Mouse (Mus musculus) embryonic facial prominence, embryonic 13.5 days (tissue): ENCODE results near the gene Nrg4. TPM values are rescaled to one million over a fixed set of nuclear protein-coding genes. Genes with fewer than 3 reads are reported as not detected.
A peak's percentile ranks its signal among the peaks of the same experiment; 100 is the strongest.

Experiments
- ATAC-seq: fragments of 200-750 bp; cut with Nextera tagmentation; 2 replicates; pipeline ENCODE4 v1.8.0; 2017; ENCODE audit warnings: low read depth; ENCODE audit not compliant: insufficient number of reproducible peaks, insufficient read depth, low FRiP score, low TSS enrichment
- H3K27ac ChIP-seq: fragments of 300-500 bp; sonication (generic); 2 replicates; pipeline ENCODE4 v1.5.1; 2015; ENCODE audit warnings: moderate library complexity, mild to moderate bottlenecking, inconsistent platforms
- H3K27me3 ChIP-seq: fragments of 300-500 bp; sonication (generic); 2 replicates; pipeline ENCODE4 v1.6.1; 2015; ENCODE audit warnings: mild to moderate bottlenecking, inconsistent platforms
- H3K36me3 ChIP-seq: fragments of 300-500 bp; sonication (generic); 2 replicates; pipeline ENCODE4 v1.6.1; 2015; ENCODE audit warnings: mild to moderate bottlenecking, inconsistent platforms
- H3K4me1 ChIP-seq: fragments of 300-500 bp; sonication (generic); 2 replicates; pipeline ENCODE4 v1.6.1; 2015; ENCODE audit warnings: inconsistent platforms
- H3K4me2 ChIP-seq: fragments of 300-500 bp; sonication (generic); 2 replicates; pipeline ENCODE4 v1.6.1; 2015; ENCODE audit warnings: moderate library complexity, mild to moderate bottlenecking, inconsistent platforms
- H3K4me3 ChIP-seq: fragments of 300-500 bp; sonication (generic); 2 replicates; pipeline ENCODE4 v1.5.1; 2015; ENCODE audit warnings: mild to moderate bottlenecking, inconsistent platforms
- H3K9ac ChIP-seq: fragments of 300-500 bp; sonication (generic); 2 replicates; pipeline ENCODE4 v1.6.1; 2015; ENCODE audit warnings: mild to moderate bottlenecking, inconsistent platforms
- H3K9me3 ChIP-seq: fragments of 300-500 bp; sonication (generic); 2 replicates; pipeline ENCODE4 v1.6.1; 2016; ENCODE audit warnings: inconsistent platforms
- WGBS: fragments of 180-500 bp; shearing (Covaris S2); methylation state at CpG from one replicate; pipeline ENCODE4 v1.1.7; 2015; ENCODE audit warnings: mixed read lengths; 5-methylcytosine and 5-hydroxymethylcytosine counted together
- polyA plus RNA-seq: library from polyadenylated mRNA; unstranded; fragments of >200 nt; fragmentation: Nextera tagmentation; extraction: Ambion mirVana; gene quantifications from 2 replicates; pipeline ENCODE4 v1.2.1, GENCODE M21; 2015

Nrg4 gene
- polyA plus RNA-seq, 1 experiment from 2014 or later = 1.5 TPM

- WGBS = 63% methylated on average over 10 of the region's 10 CpGs
- no peak for ATAC-seq
- peaks cover 17% of the 10 kb centered on the region for H3K36me3 ChIP-seq
- no peaks in the 10 kb centered on the region for H3K4me1 ChIP-seq
- H3K4me3 ChIP-seq = no peak overlapping the region
- no peak overlapping the region for H3K27ac ChIP-seq
- H3K4me2 ChIP-seq = no peak overlapping the region
- H3K9me3 ChIP-seq = no peaks in the 10 kb centered on the region
- no peaks in the 10 kb centered on the region for H3K27me3 ChIP-seq
- H3K9ac ChIP-seq = no peak overlapping the region
Observed at GRCm38 (mm10) chr9:55229010-55229409, 97.6 kb downstream of the Nrg4 start.

GRCm38 (mm10) chr9:55228149-55228548 lies 98.5 kb downstream of the Nrg4 start:
- no peaks in the 10 kb centered on the region for H3K27me3 ChIP-seq
- no peak overlapping the region for H3K4me3 ChIP-seq
- no peaks in the 10 kb centered on the region for H3K9me3 ChIP-seq
- H3K4me1 ChIP-seq = no peaks in the 10 kb centered on the region
- no peak overlapping the region for H3K9ac ChIP-seq
- WGBS = 84% methylated on average over 4 of the region's 4 CpGs
- H3K27ac ChIP-seq = no peak overlapping the region
- no peak for ATAC-seq
- no peak overlapping the region for H3K4me2 ChIP-seq
- H3K36me3 ChIP-seq = peaks cover 26% of the 10 kb centered on the region

- Histone ChIP-seq H3K9me3 (no peaks in the 10 kb centered on the region), H3K4me2 (no peak overlapping the region), H3K27me3 (no peaks in the 10 kb centered on the region), H3K9ac (no peak overlapping the region), H3K27ac (no peak overlapping the region), H3K36me3 (peaks cover 45% of the 10 kb centered on the region), H3K4me3 (no peak overlapping the region), H3K4me1 (no peaks in the 10 kb centered on the region)
- WGBS = 81% methylated on average over 3 of the region's 3 CpGs
- ATAC-seq = no peak
Observed at GRCm38 (mm10) chr9:55226251-55226650, 100.4 kb downstream of the Nrg4 start.

- H3K27me3 ChIP-seq = no peaks in the 10 kb centered on the region
- H3K4me3 ChIP-seq = no peak overlapping the region
- H3K4me1 ChIP-seq = no peaks in the 10 kb centered on the region
- peaks cover 55% of the 10 kb centered on the region for H3K36me3 ChIP-seq
- H3K27ac ChIP-seq = no peak overlapping the region
- no peak overlapping the region for H3K9ac ChIP-seq
- 86% methylated on average over 7 of the region's 7 CpGs for WGBS
- ATAC-seq = no peak
- H3K9me3 ChIP-seq = no peaks in the 10 kb centered on the region
- no peak overlapping the region for H3K4me2 ChIP-seq
Observed at GRCm38 (mm10) chr9:55225165-55225737, 101.4 kb downstream of the Nrg4 start.

- Histone ChIP-seq H3K9me3 (no peaks in the 10 kb centered on the region), H3K4me2 (no peak overlapping the region), H3K4me3 (no peak overlapping the region), H3K27me3 (no peaks in the 10 kb centered on the region), H3K27ac (no peak overlapping the region), H3K9ac (no peak overlapping the region), H3K36me3 (peaks cover 91% of the 10 kb centered on the region), H3K4me1 (no peaks in the 10 kb centered on the region)
- ATAC-seq = no peak
- WGBS = 92% methylated on average over 3 of the region's 3 CpGs
Observed at GRCm38 (mm10) chr9:55217381-55217780, 109.3 kb downstream of the Nrg4 start.

- Histone ChIP-seq H3K4me1 (peaks cover 5% of the 10 kb centered on the region; the same call in 1 of the 2 replicates), H3K27ac (no peak overlapping the region), H3K9me3 (no peaks in the 10 kb centered on the region), H3K27me3 (no peaks in the 10 kb centered on the region), H3K4me2 (no peak overlapping the region), H3K36me3 (peaks cover 78% of the 10 kb centered on the region), H3K9ac (no peak overlapping the region), H3K4me3 (no peak overlapping the region)
- no peak for ATAC-seq
- WGBS = 90% methylated on average over 2 of the region's 2 CpGs
Observed at GRCm38 (mm10) chr9:55216078-55216477, 110.6 kb downstream of the Nrg4 start.

- ATAC-seq = no peak
- peaks cover 6% of the 10 kb centered on the region; the same call in 1 of the 2 replicates for H3K4me1 ChIP-seq
- H3K4me3 ChIP-seq = no peak overlapping the region
- H3K27me3 ChIP-seq = no peaks in the 10 kb centered on the region
- H3K9ac ChIP-seq = no peak overlapping the region
- H3K27ac ChIP-seq = no peak overlapping the region
- H3K36me3 ChIP-seq = peaks cover 73% of the 10 kb centered on the region
- no peak overlapping the region for H3K4me2 ChIP-seq
- H3K9me3 ChIP-seq = no peaks in the 10 kb centered on the region
- WGBS = 83% methylated on average over 3 of the region's 3 CpGs
Observed at GRCm38 (mm10) chr9:55215648-55216047, 111.0 kb downstream of the Nrg4 start.

- no peaks in the 10 kb centered on the region for H3K9me3 ChIP-seq
- no peaks in the 10 kb centered on the region for H3K27me3 ChIP-seq
- peaks cover 11% of the 10 kb centered on the region for H3K4me1 ChIP-seq
- ATAC-seq = no peak
- WGBS = 86% methylated on average over 3 of the region's 3 CpGs
- peaks cover 67% of the 10 kb centered on the region for H3K36me3 ChIP-seq
- H3K9ac ChIP-seq = no peak overlapping the region
- no peak overlapping the region for H3K4me2 ChIP-seq
- no peak overlapping the region for H3K27ac ChIP-seq
- H3K4me3 ChIP-seq = no peak overlapping the region
Observed at GRCm38 (mm10) chr9:55215056-55215455, 111.6 kb downstream of the Nrg4 start.

GRCm38 (mm10) chr9:55213396-55213795 lies 113.2 kb downstream of the Nrg4 start:
- no peak overlapping the region for H3K27ac ChIP-seq
- no peak overlapping the region for H3K4me2 ChIP-seq
- peaks cover 18% of the 10 kb centered on the region for H3K4me1 ChIP-seq
- peaks cover 52% of the 10 kb centered on the region for H3K36me3 ChIP-seq
- no peaks in the 10 kb centered on the region for H3K9me3 ChIP-seq
- H3K4me3 ChIP-seq = no peak overlapping the region
- no peak for ATAC-seq
- H3K9ac ChIP-seq = no peak overlapping the region
- H3K27me3 ChIP-seq = no peaks in the 10 kb centered on the region
- WGBS = 90% methylated on average over 1 of the region's 1 CpGs

GRCm38 (mm10) chr9:55211611-55212010 lies 115.0 kb downstream of the Nrg4 start:
- ATAC-seq = no peak

GRCm38 (mm10) chr9:55208790-55209481 lies 117.7 kb downstream of the Nrg4 start, which contains the start of gene Fbxo22:
Gene Fbxo22, plus strand, starts transcription at chr9:55208925.
- Histone ChIP-seq H3K4me3 (peak within 1 kb of the TSS; percentile 88), H3K9me3 (no peaks in the 10 kb centered on the region), H3K4me2 (peak within 1 kb of the TSS; percentile 83), H3K36me3 (peaks cover 15% of the 10 kb centered on the region), H3K4me1 (peaks cover 24% of the 10 kb centered on the region), H3K27me3 (no peaks in the 10 kb centered on the region), H3K9ac (peak within 1 kb of the TSS; percentile 95), H3K27ac (peak within 1 kb of the TSS; percentile 85)
- under 1% methylated on average over 65 of the region's 65 CpGs for WGBS
- ATAC-seq = peak; percentile 96

More at GRCm38 (mm10) chr9:55211611-55212010, 115.0 kb downstream of the Nrg4 start:
- Histone ChIP-seq H3K27ac (no peak overlapping the region), H3K36me3 (peaks cover 34% of the 10 kb centered on the region), H3K9ac (0 out of 2 replicates have a peak overlapping the region, but pooled peaks have one; percentile 32), H3K4me3 (no peak overlapping the region), H3K4me1 (peaks cover 24% of the 10 kb centered on the region), H3K4me2 (no peak overlapping the region; the same call in 1 of the 2 replicates), H3K9me3 (no peaks in the 10 kb centered on the region), H3K27me3 (no peaks in the 10 kb centered on the region)
- WGBS = 83% methylated on average over 4 of the region's 4 CpGs

- Histone ChIP-seq H3K36me3 (peaks cover 11% of the 10 kb centered on the region), H3K4me1 (peaks cover 24% of the 10 kb centered on the region), H3K4me3 (peak overlapping the region; percentile 88), H3K4me2 (peak overlapping the region; percentile 83), H3K27me3 (no peaks in the 10 kb centered on the region), H3K9ac (peak overlapping the region; percentile 95), H3K27ac (peak overlapping the region; percentile 85), H3K9me3 (no peaks in the 10 kb centered on the region)
- WGBS = 3% methylated on average over 2 of the region's 2 CpGs
- 0 out of 2 replicates have a peak, but pooled peaks have one; percentile 21 for ATAC-seq
Observed at GRCm38 (mm10) chr9:55208458-55208789, 118.2 kb downstream of the Nrg4 start.
